Mouse (Mus musculus) cortical plate, adult 2 months (tissue): ENCODE measurements at regions not wholly inside any gene's neighbourhood (a gene's known extent, or its start where the extent isn't known, plus 50 kb on each side); places are given as distances from the start of the nearest gene placed in this dataset.

Experiments used
- H3K27ac ChIP-seq: fragments of 200-500 bp; 2 replicates; pipeline ENCODE4 v1.5.1; 2012; ENCODE audit warnings: low read length, control low read depth, inconsistent platforms; ENCODE audit not compliant: insufficient read depth
- H3K4me1 ChIP-seq: fragments of 200-500 bp; 2 replicates; pipeline ENCODE4 v1.6.1; 2011; ENCODE audit warnings: low read length; ENCODE audit not compliant: control insufficient read depth, insufficient read depth
- H3K4me3 ChIP-seq: fragments of 200-500 bp; 2 replicates; pipeline ENCODE4 v1.5.1; 2011; ENCODE audit warnings: mild to moderate bottlenecking, low read length, control low read depth; ENCODE audit not compliant: insufficient read depth
- CTCF ChIP-seq: fragments of 200-500 bp; IDR thresholded peaks from 2 replicates; pipeline ENCODE4 v1.5.1; 2011; ENCODE audit warnings: mild to moderate bottlenecking, control low read depth, low read length; ENCODE audit not compliant: insufficient read depth; ENCODE audit errors: extremely low read depth
- POLR2A ChIP-seq: fragments of 200-500 bp; IDR thresholded peaks from 2 replicates; pipeline ENCODE4 v1.6.1; 2011; ENCODE audit warnings: mild to moderate bottlenecking, low read length, control low read depth; ENCODE audit not compliant: insufficient read depth; ENCODE audit errors: extremely low read depth

DNA sequence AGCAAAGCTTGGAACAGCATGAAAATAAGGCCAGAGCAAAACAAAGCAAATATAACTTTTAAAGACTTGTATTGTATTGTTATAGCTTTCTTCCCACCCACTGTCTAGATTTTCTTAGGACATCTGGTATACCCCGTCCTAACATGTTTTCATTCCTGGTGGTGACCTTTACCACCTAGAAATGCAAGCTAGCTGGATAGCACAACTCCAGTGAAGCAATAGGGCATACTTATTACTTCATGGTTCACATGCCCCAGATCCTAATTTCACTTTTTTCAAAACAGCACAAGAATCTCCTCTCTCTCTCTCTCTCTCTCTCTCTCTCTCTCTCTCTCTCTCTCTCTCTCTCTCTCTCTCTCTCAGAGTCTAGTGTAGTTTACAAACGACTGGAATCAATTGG, 672.5 kb downstream of the Zfp706 start:
- TF ChIP-seq POLR2A (no peak), CTCF (no peak)
- Histone ChIP-seq H3K27ac (no peak overlapping the region), H3K4me3 (no peak overlapping the region), H3K4me1 (peaks cover 3% of the 10 kb centered on the region; the same call in 1 of the 2 replicates)

DNA sequence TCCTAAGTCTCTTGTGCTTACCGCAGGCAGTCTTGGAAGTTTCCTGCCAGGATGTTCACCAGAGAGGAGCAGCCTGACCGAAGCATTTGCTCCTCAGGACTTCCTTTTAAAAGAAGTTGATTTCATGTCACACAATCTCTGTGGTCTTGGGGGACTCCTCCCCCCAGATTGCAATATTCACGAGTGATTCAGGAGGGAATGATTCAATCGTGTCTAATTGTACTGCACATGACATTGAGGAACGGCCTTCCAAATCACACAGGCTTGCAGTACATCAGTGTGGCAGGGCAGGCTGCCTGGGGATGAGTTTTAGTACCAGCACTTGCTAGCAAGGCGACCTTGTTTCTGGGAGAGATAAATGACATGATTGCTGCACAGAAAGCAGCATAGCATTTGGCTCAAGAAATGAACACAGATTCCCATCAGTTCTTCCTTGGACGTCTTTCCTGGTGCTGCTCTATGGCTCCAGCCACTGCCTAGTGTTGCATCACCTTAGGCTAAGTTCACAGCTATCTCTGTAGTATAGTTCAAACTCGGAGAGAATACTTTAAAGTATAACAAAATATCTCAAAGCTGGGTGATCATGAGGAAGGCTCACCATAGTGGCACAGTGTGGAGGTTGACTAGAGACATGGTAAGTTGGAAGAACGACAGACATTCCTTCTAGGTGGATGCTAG, 673.0 kb downstream of the Zfp706 start:
- Histone ChIP-seq H3K4me1 (peaks cover 4% of the 10 kb centered on the region; the same call in 1 of the 2 replicates), H3K27ac (no peak overlapping the region), H3K4me3 (no peak overlapping the region)
- no peak for TF ChIP-seq CTCF
- TF ChIP-seq POLR2A = no peak

DNA sequence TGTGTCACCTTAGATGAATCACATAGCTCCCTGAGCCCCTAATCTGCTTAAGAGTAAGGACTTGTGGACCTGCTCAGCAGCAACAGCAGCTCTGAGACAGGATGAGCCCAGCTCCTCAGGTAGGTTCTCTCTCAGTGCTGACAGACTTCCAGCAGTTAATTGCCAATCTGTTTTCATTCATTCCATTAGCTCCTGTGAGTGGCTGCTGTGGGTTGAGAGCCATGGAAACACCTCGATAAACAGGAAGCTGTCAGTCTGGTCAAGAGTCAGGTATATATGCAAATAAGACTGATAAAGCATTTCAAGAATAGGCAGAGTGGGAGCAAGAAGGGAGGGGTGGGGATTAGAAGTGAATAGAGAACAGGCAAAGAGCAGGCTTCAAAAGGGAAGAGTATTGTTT, 673.7 kb downstream of the Zfp706 start:
- TF ChIP-seq POLR2A (no peak), CTCF (no peak)
- H3K4me1 ChIP-seq = peaks cover 4% of the 10 kb centered on the region; the same call in 1 of the 2 replicates
- H3K4me3 ChIP-seq = no peak overlapping the region
- no peak overlapping the region for H3K27ac ChIP-seq

DNA sequence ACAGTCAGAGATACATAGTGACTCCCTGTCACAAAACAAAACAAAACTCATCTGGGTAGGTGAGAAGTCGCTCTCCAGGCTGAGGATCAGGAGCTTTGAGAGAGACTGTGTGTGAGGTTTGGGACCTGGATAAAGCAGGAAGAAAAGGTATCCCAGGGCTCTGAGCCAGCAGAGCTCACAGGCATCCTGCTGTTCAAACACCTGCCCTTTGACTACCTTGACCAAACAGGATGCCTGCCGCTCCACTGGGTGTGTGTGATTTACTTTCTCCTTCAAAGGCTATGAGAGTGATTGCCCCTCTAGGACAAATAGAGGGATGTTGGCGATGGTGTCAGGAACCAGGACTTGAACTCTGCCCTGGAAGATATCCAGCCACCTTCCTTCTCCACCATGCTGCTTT, 674.3 kb downstream of the Zfp706 start:
- Histone ChIP-seq H3K4me3 (no peak overlapping the region), H3K4me1 (peaks cover 4% of the 10 kb centered on the region; the same call in 1 of the 2 replicates), H3K27ac (no peak overlapping the region)
- TF ChIP-seq POLR2A (no peak), CTCF (no peak)
